Mouse (Mus musculus): ENCODE results near the gene Entpd7.

DNA sequence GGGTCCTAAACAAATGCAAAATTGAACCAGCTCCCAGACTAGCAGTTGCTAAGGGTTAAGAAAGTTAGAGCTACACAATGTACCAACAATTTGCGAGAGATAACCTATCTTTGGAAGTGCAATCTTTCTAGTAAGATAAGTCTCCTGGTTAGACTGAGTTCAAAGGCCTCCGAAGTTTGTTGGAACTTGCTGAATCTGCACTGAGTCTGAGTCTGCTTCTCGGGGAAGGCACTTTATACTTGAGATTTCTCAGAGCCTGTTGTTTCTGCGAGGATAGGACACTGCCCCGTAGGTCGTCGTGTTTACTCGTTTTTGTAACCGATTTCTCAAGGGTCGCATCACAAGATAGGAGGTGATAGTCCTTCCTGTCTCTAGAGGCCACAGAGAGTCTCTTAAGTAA lies 86.0 kb downstream of the Entpd7 start:
- TF ChIP-seq POLR2A (IDR thresholded peaks at IDR 0.05; ENCODE audit: borderline replicate concordance, control insufficient read depth, low read depth, low read length) (no peak), CTCF (IDR thresholded peaks at IDR 0.05; ENCODE audit: control insufficient read depth, insufficient read depth, low read length) (no peak)
